Mouse (Mus musculus): Measurements from ENCODE around the gene Slc24a3.
A peak's percentile ranks its signal among the peaks of the same experiment; 100 is the strongest.

The Slc24a3 gene

GRCm38 (mm10) chr2:145213587-145213986, 46.0 kb downstream of the Slc24a3 start:
- DNase-seq (ENCODE audit: low read depth, low spot score): no peak

- peak; percentile 74 for DNase-seq (ENCODE audit: low read depth, low spot score)
These were observed 46.7 kb downstream of the Slc24a3 start for GRCm38 (mm10) chr2:145214086-145214831.

DNA sequence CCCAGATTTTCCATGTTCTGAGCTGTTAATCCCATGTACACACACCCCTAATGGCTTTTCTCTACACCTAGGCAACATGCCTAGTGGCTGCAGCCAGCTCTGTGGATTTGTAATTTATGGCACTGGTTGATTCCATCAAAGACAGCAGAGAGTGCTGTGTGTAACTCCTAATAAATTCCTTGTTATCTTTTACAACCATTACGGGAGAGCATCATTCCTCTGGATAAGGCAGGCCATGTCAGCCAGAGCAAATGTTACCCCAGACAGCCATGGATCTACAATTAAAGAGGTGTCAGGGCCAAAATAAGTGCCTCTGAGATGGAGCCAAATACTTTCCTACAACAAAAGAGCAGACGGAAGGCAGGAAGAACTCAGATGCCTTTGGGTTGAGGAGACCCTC, 49.0 kb downstream of the Slc24a3 start:
- DNase-seq (ENCODE audit: low read depth, low spot score): no peak

DNA sequence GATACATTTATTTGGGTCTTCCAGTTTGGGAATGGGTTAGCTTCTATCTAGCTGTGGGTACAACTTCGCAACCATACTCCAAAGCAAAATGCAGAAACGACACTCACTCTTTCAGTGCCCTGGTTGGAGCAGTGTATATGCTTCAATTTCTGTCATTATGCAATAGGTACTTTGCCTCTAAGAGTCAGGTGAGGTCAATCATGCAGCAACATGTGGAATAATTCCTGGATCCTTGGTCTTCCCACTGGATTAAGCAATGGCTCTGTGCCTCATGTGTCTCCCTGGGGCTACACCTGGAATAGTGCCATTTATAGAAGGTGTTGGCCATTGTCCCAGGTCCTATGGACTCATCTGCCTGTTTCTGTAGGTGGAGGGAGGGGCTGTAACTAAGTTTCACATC, 49.9 kb downstream of the Slc24a3 start:
- DNase-seq (ENCODE audit: low read depth, low spot score): no peak

GRCm38 (mm10) chr2:145219246-145219645, 51.7 kb downstream of the Slc24a3 start:
- DNase-seq (ENCODE audit: low read depth, low spot score): peak; percentile 64

DNA sequence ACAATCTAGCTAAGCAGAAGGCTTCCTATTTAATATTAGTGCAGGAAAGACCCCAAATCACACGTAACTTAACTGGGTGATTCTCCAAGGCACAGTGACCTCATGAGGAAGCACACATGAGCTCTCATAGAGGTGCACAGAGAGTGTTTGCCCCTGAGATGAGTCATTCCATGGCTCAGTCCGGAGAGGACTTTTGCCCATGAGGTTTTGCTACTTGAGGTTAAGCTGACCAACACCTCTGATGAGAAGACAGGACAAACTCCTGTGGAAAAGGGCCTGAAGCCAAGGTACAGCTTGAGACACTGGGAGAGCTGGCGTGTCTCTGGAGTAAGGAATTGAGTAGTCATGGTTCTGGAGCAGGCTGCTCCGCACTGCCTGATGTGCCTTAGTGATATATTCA, 56.1 kb downstream of the Slc24a3 start:
- DNase-seq (ENCODE audit: low read depth, low spot score): peak; percentile 42

DNA sequence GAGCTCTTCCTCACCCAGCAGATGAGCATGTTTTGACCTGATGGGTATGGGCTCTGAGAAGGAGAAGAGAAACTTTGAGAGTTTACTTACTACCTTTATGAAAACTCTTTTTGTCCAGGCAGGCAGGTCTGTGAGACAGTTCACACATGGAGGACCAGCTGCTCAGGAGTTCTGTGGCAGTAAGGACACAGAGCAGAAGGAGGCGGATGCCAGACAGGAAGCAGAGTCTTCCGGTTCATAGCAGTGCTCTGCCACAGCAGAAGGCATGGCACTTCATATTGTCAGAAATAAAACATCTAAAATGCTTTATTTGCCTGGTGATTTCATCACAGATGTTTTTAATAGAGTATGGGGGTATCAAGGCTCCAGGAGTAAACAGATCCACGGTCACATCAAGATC, 58.1 kb downstream of the Slc24a3 start:
- DNase-seq (ENCODE audit: low read depth, low spot score): no peak

- no peak for DNase-seq (ENCODE audit: low read depth, low spot score)
These were observed 58.5 kb downstream of the Slc24a3 start for GRCm38 (mm10) chr2:145226100-145226499.

- no peak for DNase-seq (ENCODE audit: low read depth, low spot score)
These were observed 59.8 kb downstream of the Slc24a3 start for GRCm38 (mm10) chr2:145227351-145227750.

DNA sequence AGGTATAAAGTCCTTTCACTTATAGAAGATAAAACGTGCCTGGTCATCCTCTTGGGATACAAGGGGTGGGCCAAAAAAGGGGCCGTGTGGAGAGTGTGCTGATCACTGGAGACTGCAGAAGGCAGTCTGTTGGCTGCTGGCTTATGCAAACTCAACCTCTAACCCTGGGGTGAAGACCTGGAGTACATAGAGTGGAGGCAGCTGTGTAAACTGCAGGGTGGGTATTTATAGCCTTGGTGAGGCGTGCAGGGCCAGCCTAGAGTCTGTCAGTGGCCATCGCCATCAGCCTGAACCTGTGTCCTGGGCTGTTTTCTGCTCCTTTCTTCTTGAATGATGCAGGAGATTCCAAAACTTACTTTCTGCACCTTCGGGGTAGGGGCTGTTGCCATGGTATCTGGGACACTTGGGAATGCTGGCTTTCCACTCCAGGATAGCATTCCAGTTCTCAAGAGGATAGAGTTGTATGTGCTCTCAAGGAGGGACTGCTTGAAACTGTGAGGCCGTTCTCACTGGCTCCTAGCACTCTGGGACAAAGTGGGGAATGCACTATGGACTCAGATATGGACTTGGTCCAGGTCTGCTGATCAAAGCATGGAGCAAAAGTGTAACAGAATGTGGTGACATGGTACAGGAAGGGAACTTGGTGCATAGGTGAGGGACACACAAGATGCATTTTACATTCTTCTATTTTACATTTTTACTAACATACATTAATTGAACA, 65.4 kb downstream of the Slc24a3 start:
- no peak for DNase-seq (ENCODE audit: low read depth, low spot score)

DNA sequence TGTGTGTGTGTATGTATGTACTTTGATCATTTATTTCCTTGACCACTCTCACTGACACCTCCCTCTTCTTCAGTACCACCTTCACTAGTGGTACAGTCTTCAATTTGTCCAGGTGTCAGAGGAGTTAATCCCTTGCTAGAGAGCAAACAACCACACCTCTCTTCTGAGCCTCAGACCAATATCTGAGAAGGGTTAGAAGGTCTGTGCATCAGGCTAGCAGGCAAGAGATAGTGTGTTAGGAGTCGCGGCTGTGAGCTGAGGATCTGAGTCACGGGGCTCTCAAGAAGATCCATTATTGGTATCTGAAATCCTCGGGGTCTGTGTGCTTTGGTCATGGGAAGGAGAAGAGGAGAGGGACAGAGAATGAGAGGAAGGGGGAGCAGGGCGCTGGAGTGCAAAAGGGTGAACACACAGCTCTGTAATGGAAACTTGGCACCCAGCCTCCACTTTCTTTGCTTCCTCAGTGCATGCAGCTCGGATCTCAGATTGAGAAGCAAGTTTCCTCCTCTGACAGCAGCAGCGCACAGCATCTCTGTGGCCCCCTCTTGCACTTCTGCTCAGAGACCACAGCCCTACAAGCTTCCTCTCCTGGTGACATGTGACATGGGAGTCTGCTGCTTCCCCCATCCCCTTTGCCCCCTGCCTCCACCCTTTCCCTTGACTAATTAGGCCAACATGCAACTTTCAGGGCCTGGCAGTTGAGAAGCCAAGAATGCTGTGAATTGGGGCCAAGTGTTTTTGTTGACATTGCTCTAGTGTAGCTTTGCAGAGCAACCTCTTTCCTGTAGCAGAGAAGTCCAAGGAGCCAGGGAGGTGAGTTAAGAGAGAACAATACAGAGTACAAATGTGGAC, 66.2 kb downstream of the Slc24a3 start:
- peak; percentile 20 for DNase-seq (ENCODE audit: low read depth, low spot score)

- DNase-seq (ENCODE audit: low read depth, low spot score): no peak
These were observed 78.8 kb downstream of the Slc24a3 start for GRCm38 (mm10) chr2:145246384-145246783.

GRCm38 (mm10) chr2:145248185-145248584, 80.6 kb downstream of the Slc24a3 start:
- DNase-seq (ENCODE audit: low read depth, low spot score): no peak

GRCm38 (mm10) chr2:145257332-145257731, 89.8 kb downstream of the Slc24a3 start:
- peak; percentile 32 for DNase-seq (ENCODE audit: low read depth, low spot score)

GRCm38 (mm10) chr2:145257855-145258254, 90.3 kb downstream of the Slc24a3 start:
- DNase-seq (ENCODE audit: low read depth, low spot score): no peak

GRCm38 (mm10) chr2:145260574-145260973, 93.0 kb downstream of the Slc24a3 start:
- DNase-seq (ENCODE audit: low read depth, low spot score): no peak

GRCm38 (mm10) chr2:145262153-145262552, 94.6 kb downstream of the Slc24a3 start:
- no peak for DNase-seq (ENCODE audit: low read depth, low spot score)

- DNase-seq (ENCODE audit: low read depth, low spot score): no peak
These were observed 99.2 kb downstream of the Slc24a3 start for GRCm38 (mm10) chr2:145266723-145267122.

GRCm38 (mm10) chr2:145268971-145269370, 101.4 kb downstream of the Slc24a3 start:
- peak; percentile 77 for DNase-seq (ENCODE audit: low read depth, low spot score)

- DNase-seq (ENCODE audit: low read depth, low spot score): peak; percentile 14
These were observed 101.9 kb downstream of the Slc24a3 start for GRCm38 (mm10) chr2:145269410-145269809.

DNA sequence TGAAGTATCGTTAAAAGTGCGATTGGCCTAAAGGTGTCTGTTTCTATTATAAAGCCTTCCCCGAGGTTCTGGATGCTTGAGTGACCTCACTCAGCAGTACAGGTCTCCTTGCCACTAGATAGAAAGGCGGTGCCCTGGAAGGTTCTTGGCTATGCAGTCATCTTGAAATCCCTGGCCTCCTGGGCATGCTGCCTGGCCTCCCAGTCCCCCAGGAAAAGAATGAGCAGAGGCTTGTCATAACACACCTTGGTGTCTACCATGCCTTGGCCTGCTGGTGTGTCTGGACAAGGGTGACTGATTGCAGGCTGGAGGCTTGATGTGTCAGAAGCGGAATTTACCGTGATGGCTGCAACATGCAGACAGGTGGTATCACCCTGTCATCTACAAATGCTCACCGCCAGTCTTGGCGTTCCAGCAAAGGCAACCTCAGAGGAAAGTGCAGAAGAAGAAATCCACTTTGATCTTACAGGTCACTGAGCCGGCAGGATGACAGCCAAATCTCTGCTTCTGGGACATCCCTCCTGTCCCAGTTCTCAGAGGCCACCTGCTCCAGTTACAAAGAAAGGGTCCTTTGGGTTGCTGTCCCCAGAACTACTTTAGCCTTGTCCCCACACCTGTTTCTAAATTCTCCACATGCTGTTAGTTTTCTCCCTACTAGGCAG, 106.6 kb downstream of the Slc24a3 start:
- DNase-seq (ENCODE audit: low read depth, low spot score): no peak

DNA sequence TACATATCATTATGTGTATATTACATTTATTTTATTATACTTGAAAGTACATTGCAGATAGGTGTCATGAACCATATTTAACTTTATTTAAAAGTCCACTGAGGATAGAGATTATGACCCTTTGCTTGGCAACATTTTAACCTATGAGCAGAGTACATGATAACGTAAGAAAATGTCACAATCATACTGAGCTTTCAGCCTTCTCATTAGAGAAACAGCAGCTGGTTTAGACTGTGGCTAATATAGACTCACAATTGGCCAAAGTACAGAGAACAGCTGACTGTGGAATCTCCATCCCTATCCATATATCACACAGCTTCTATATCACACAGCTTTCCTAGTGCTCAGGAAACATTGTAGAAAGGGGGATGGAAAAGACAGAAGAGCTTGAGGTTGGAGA, 111.8 kb downstream of the Slc24a3 start:
- no peak for DNase-seq (ENCODE audit: low read depth, low spot score)

All from 3T3-L1 (cell line).